ENCODE assay signal across 8 mouse cellular contexts in genomic region chr10:111099812-111100464, GRCm38 (mm10).
A peak's percentile ranks its signal among the peaks of the same experiment; 100 is the strongest.
DNase-seq lines count a peak whose midpoint lies in the region; ATAC-seq and TF ChIP-seq lines count a peak whose summit lies in the region.

No protein-coding gene starts in this region.

- no peaks in the 10 kb centered on the region for H3K9me3 ChIP-seq in embryonic facial prominence, embryonic 10.5 days
- H3K9me3 ChIP-seq in kidney, embryonic 15.5 days (replicated peaks) = no peaks in the 10 kb centered on the region
- H3K9me3 ChIP-seq in liver, embryonic 14.5 days (ENCODE audit: control insufficient read depth, low read length) = no peaks in the 10 kb centered on the region
- no peaks in the 10 kb centered on the region for H3K9me3 ChIP-seq in neural tube, embryonic 15.5 days (replicated peaks)

- H3K4me2 ChIP-seq in kidney, embryonic 15.5 days = no peak overlapping the region
- H3K4me2 ChIP-seq in liver, embryonic 14.5 days (ENCODE audit: low read depth) = no peak overlapping the region
- H3K4me2 ChIP-seq in neural tube, embryonic 15.5 days = no peak overlapping the region

- TF ChIP-seq EP300 in liver, embryonic 14.5 days (IDR thresholded peaks at IDR 0.05; ENCODE audit: low read depth) = no peak

- TF ChIP-seq CTCF in liver, embryonic 14.5 days (IDR thresholded peaks at IDR 0.05; ENCODE audit: low read depth) = peak; percentile 81
- no peak for TF ChIP-seq CTCF in thymus, adult 2 months (IDR thresholded peaks at IDR 0.05; ENCODE audit: borderline replicate concordance, control insufficient read depth, extremely low read depth, insufficient read depth, low read length, poor library complexity)

- no peak for TF ChIP-seq POLR2A in thymus, adult 2 months (IDR thresholded peaks at IDR 0.05; ENCODE audit: control insufficient read depth, extremely low read depth, insufficient read depth, low read length, poor library complexity)

- no peaks in the 10 kb centered on the region for H3K36me3 ChIP-seq in embryonic facial prominence, embryonic 10.5 days (replicated peaks)
- no peaks in the 10 kb centered on the region for H3K36me3 ChIP-seq in kidney, embryonic 15.5 days
- no peaks in the 10 kb centered on the region for H3K36me3 ChIP-seq in liver, embryonic 14.5 days (replicated peaks; ENCODE audit: control insufficient read depth, insufficient read depth, low read depth)
- H3K36me3 ChIP-seq in neural tube, embryonic 15.5 days = no peaks in the 10 kb centered on the region
- no peaks in the 10 kb centered on the region for H3K36me3 ChIP-seq in thymus, adult 2 months (ENCODE audit: control insufficient read depth, insufficient read depth, low read length)

- peak; percentile 70 for DNase-seq in CD4-positive helper T cell, adult 2 months (ENCODE audit: low read depth, low spot score)
- peak; percentile 75 for DNase-seq in adrenal gland, postnatal 25 days
- peak; percentile 79 for DNase-seq in embryonic facial prominence, embryonic 10.5 days (ENCODE audit: low spot score)
- DNase-seq in heart, adult 9 months (ENCODE audit: low spot score in 2 of 2) = peak; percentile 42 to 70
- peak; percentile 27 to 40 (median 37) for DNase-seq in liver, embryonic 14.5 days (ENCODE audit: low read depth in 3 of 3, low spot score in 3 of 3)
- DNase-seq in thymus, adult 2 months = peak; percentile 77

- H3K4me1 ChIP-seq in embryonic facial prominence, embryonic 10.5 days = peaks cover 32% of the 10 kb centered on the region
- peaks cover 7% of the 10 kb centered on the region; the same call in 1 of the 2 replicates for H3K4me1 ChIP-seq in kidney, embryonic 15.5 days
- peaks cover 0 to 3% of the 10 kb centered on the region in 2 experiments; a peak in 2 of 4 replicates for H3K4me1 ChIP-seq in liver, embryonic 14.5 days (replicated peaks; ENCODE audit: control insufficient read depth in 2 of 2, insufficient read depth in 2 of 2, low read length in 1 of 2)
- peaks cover 13% of the 10 kb centered on the region for H3K4me1 ChIP-seq in neural tube, embryonic 15.5 days
- peaks cover 11% of the 10 kb centered on the region for H3K4me1 ChIP-seq in thymus, adult 2 months (replicated peaks; ENCODE audit: control insufficient read depth, insufficient read depth, low read length)

- no peak overlapping the region for H3K9ac ChIP-seq in kidney, embryonic 15.5 days
- H3K9ac ChIP-seq in liver, embryonic 14.5 days (replicated peaks) = no peak overlapping the region
- no peak overlapping the region; the same call in 1 of the 2 replicates for H3K9ac ChIP-seq in neural tube, embryonic 15.5 days (replicated peaks)

- WGBS in embryonic facial prominence, embryonic 10.5 days = 50% methylated on average over 7 of the region's 7 CpGs
- 41% methylated on average over 7 of the region's 7 CpGs for WGBS in kidney, embryonic 15.5 days
- 40% methylated on average over 7 of the region's 7 CpGs for WGBS in liver, embryonic 14.5 days (ENCODE audit: insufficient replicate concordance)
- WGBS in neural tube, embryonic 15.5 days = 40% methylated on average over 7 of the region's 7 CpGs
- 45% methylated on average over 7 of the region's 7 CpGs for WGBS in thymus, adult 2 months

- H3K27ac ChIP-seq in embryonic facial prominence, embryonic 10.5 days (replicated peaks) = peak overlapping the region; percentile 83
- 0 out of 2 replicates have a peak overlapping the region, but pooled peaks have one; percentile 1 for H3K27ac ChIP-seq in kidney, embryonic 15.5 days
- no peak overlapping the region for H3K27ac ChIP-seq in liver, embryonic 14.5 days
- H3K27ac ChIP-seq in neural tube, embryonic 15.5 days (replicated peaks) = peak overlapping the region; percentile 76
- H3K27ac ChIP-seq in thymus, adult 2 months (ENCODE audit: control insufficient read depth, insufficient read depth, low read length) = no peak overlapping the region

- H3K4me3 ChIP-seq in embryonic facial prominence, embryonic 10.5 days = no peak overlapping the region
- no peak overlapping the region for H3K4me3 ChIP-seq in kidney, embryonic 15.5 days (replicated peaks)
- no peak overlapping the region for H3K4me3 ChIP-seq in liver, embryonic 14.5 days (ENCODE audit: insufficient read depth in 1 of 2, low read depth in 2 of 2, low read length in 2 of 2)
- no peak overlapping the region for H3K4me3 ChIP-seq in neural tube, embryonic 15.5 days (replicated peaks)
- no peak overlapping the region for H3K4me3 ChIP-seq in thymus, adult 2 months (ENCODE audit: control insufficient read depth, insufficient read depth, low read length)

- H3K27me3 ChIP-seq in embryonic facial prominence, embryonic 10.5 days (replicated peaks; ENCODE audit: low read depth, poor library complexity, severe bottlenecking) = no peaks in the 10 kb centered on the region
- no peaks in the 10 kb centered on the region for H3K27me3 ChIP-seq in kidney, embryonic 15.5 days
- H3K27me3 ChIP-seq in liver, embryonic 14.5 days (ENCODE audit: control insufficient read depth, insufficient read depth, low read length) = no peaks in the 10 kb centered on the region
- H3K27me3 ChIP-seq in neural tube, embryonic 15.5 days (replicated peaks) = no peaks in the 10 kb centered on the region
- H3K27me3 ChIP-seq in thymus, adult 2 months (ENCODE audit: control insufficient read depth, insufficient read depth, low read length) = no peaks in the 10 kb centered on the region

- ATAC-seq in kidney, embryonic 15.5 days (replicated peaks; ENCODE audit: low FRiP score) = peak; percentile 29; the same call in 1 of the 2 replicates
- ATAC-seq in liver, embryonic 14.5 days (ENCODE audit: insufficient read depth) = no peak
- peak; percentile 52; the same call in 1 of the 2 replicates for ATAC-seq in neural tube, embryonic 15.5 days (ENCODE audit: low FRiP score)

Comparison
In these comparisons a context has a peak if more than half of its experiments do, and no peak if none do; other contexts are left out.
1. H3K27ac ChIP-seq: peak in embryonic facial prominence, embryonic 10.5 days (single experiment), kidney, embryonic 15.5 days (single experiment) and neural tube, embryonic 15.5 days (single experiment); none in liver, embryonic 14.5 days (single experiment) and thymus, adult 2 months (single experiment).
2. Peak in every context shown above with its lines, with median percentiles within 50 percentile points of each other: DNase-seq.